Mouse (Mus musculus) lung, postnatal 4 days (tissue): Measurements from ENCODE around the gene Kcne2.

Source experiments
- DNase-seq, 2 experiments: peaks; one replicate each; pipeline ENCODE4 v3.0.0; 2021

Gene Kcne2

GRCm38 (mm10) chr16:92292101-92292500 is at the start of gene Kcne2:
Gene Kcne2 (plus strand): TSS chr16:92292389.
- peak; percentile 43 to 51 for DNase-seq

GRCm38 (mm10) chr16:92245909-92246308 is 46.3 kb upstream of the Kcne2 start:
- peak; percentile 42 to 68 for DNase-seq

DNA sequence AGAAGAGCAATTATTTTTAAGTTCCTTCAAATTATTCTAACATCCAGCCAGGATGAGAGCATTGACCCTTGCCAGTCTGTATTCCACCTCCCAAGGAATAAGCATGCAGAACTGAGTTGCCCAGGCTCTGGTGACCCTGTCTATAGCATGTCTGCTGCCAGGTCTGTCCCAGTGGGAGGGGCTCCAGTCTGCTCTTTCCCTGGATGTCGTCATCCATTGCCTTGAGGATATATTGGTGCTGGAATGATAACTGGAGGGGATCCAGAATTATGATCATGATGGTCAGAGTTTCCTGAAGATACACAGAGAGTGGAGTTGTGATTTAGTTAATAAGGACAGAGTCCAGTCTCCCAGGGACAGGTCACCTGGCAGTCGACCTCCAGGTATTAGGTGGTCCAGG is 45.2 kb upstream of the Kcne2 start:
- DNase-seq = no peak

- DNase-seq = no peak
Measured at GRCm38 (mm10) chr16:92247700-92248099, 44.5 kb upstream of the Kcne2 start.

DNA sequence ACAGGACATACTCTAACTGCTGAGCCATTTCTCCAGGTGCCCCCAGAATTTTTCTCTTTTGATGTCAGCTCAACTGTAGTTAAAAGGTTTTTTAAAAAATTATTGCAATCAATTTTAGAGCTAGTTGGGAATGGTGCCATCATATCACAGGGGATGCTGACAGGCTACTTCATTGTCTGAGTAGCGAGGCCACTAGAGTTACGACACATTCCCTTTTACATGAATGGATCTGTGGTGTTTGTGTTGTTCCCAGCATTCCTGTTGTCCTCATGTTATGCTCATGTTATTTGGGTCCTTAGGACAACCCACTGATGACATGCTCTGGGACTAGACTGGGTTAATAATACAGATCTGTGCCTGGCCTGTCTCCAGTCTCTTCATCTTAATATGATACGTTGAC is 42.5 kb upstream of the Kcne2 start:
- no peak for DNase-seq

GRCm38 (mm10) chr16:92250452-92250851 is 41.7 kb upstream of the Kcne2 start:
- DNase-seq = no peak

- no peak for DNase-seq
Measured at GRCm38 (mm10) chr16:92254316-92254715, 37.9 kb upstream of the Kcne2 start.

GRCm38 (mm10) chr16:92267861-92268260 is 24.3 kb upstream of the Kcne2 start:
- peak; percentile 63 to 71 for DNase-seq

GRCm38 (mm10) chr16:92274516-92274915 is 17.7 kb upstream of the Kcne2 start:
- DNase-seq = no peak

DNA sequence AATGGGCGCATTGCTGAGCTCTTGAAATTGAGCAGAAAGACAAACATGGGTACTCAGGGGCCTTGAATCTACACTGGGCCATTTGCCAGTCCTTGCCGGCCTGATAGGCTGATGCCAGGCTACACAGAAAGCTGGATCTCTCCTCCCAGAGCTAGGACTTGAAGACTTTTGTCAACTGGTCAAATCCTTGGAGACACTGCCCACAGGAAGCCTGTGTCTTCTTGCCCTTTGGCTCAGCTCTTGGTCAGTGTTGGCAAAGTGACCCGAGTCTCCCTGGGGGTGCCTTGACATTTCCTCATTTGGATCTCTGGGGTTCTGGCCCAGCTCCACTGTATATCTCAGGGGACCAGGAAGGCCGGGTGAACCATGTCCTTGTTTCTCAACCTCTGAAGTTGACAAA is 16.7 kb upstream of the Kcne2 start:
- DNase-seq = peak; percentile 28 to 52

- DNase-seq = no peak
Measured at GRCm38 (mm10) chr16:92282671-92283070, 9.5 kb upstream of the Kcne2 start.

DNA sequence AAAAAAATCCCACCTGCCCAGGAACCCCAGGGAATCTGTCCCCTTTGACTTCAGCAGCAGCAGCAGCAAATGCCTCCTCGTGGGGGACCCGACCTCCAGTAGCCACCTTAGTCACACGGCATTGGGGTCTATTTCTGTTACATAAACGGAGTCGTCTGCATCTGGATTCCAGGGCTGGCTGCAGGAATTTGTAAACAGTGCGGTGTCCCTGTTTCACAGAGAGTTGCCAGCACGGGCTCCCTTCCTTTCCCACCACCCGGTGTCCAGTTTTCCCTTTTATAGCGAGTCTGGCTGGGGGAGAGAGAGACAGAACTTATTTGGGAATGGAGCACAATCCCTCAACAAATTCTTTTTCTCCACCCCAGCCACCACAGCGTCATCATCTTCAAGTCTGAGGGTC is 7.1 kb upstream of the Kcne2 start:
- DNase-seq = no peak

- peak; percentile 75 to 89 for DNase-seq
Measured at GRCm38 (mm10) chr16:92286609-92287008, 5.6 kb upstream of the Kcne2 start.

DNA sequence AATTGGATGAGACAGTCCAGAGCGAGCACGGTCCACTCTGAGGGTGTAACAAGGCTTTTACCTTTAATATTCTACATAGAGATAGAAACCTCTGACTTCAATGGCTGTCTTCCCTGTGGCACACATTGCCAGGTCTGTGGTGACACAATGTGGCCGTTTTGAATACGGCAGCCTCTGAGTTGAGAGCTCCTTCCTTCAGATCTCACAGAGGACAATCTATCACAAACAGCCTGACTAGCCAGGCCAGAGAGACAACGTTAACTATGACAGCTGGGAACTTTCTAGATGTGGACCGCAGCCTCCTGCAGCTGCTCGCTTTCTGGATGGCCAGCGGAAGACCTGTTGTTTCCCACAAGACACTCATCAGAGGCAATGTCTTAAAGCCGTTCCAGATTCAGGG is 3.4 kb upstream of the Kcne2 start:
- DNase-seq = peak; percentile 52 to 66

DNA sequence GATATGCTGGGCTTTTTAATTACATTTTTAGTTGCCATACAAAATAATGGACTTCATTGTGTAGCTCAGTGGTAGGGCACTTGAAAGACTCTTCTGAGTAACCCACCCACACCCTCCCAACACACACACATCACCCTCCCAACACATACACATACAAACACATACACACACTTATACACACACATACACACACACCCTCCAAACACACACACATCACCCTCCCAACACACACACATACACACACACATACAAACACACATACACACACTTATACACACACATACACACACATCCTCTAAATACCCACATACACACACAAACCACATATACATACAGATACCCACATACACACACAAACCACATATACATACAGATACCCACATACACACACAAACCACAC is 2.1 kb upstream of the Kcne2 start:
- DNase-seq = no peak

DNA sequence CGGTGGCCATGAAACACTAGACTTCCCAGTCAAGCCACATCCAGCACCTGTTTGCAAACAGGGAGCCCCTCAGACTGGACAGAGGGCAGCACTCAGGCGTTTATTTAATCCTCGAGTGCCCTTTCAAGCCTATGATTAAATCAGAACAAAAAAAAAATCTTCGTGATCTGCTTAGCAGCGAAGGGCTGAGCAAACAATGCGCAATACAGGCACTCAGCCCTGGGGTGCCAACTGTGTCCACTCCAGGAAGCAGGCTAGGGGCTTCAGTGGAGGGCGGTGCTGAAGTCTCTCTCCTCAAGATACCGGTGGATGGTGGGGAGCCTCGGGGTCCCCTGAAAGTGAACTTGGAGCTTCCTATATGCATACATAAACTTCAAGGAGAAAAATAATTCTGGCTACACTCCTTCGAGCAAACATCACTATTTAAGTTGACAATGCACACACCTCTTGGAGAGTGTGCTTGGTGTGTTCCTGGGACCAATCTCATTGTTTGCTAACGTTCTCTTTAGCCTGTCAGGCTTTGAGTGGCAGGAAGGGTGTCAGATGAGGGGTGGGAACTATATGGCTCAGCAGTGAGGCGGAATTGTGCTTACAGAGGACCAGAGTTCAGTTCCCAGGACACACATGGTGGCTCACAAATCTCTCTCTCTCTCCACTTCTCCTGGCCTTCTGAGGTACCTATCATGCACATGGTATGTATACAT is 2.2 kb downstream of the Kcne2 start:
- DNase-seq = peak; percentile 29 to 74

- DNase-seq = no peak
Measured at GRCm38 (mm10) chr16:92295328-92295727, 3.1 kb downstream of the Kcne2 start.

- peak; percentile 95 to 96 for DNase-seq
Measured at GRCm38 (mm10) chr16:92300649-92301411, 8.6 kb downstream of the Kcne2 start, which contains the start of gene Smim11. Gene Smim11 (plus strand): TSS chr16:92301286.

DNA sequence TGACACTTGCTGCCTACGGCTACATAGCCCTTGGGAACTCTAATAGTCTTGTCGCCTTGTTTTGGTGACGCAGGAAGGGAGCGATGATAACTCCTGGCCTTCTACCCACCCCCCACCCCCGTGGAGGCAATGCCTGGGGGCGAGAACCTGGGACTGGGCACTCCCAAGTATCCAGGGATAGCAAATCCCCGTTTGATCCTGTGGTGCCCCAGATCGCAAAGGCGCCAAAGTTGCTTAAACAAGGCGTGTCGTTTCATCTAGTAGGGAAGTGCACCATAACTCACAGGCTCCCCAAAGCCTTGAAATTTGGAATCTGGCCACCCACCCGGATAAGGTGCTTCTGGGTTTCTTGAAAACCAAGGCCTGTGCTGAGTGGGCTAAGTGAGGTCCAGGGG is 9.2 kb downstream of the Kcne2 start:
- no peak for DNase-seq

DNA sequence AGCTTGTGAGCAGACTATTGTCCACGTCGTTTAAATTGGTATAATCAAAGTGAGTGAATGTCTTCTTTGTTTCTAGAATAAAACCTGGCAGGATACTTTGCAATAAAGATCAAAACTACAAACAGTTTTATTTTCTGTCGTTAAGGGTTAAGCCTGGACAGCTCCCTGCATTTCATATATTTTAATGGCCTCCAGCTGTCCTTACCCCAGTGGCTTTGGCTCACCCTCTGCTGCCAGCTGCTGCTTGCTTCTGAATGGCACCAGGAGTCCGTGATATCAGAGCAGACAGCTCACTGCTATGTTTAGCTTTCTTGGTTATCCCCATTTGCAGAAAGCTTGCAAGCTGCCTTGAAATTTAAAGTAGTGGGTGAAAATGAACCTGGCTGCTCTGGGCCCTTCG is 9.8 kb downstream of the Kcne2 start:
- DNase-seq = peak; percentile 28 to 67

- DNase-seq = no peak
Measured at GRCm38 (mm10) chr16:92302506-92302905, 10.3 kb downstream of the Kcne2 start.

DNA sequence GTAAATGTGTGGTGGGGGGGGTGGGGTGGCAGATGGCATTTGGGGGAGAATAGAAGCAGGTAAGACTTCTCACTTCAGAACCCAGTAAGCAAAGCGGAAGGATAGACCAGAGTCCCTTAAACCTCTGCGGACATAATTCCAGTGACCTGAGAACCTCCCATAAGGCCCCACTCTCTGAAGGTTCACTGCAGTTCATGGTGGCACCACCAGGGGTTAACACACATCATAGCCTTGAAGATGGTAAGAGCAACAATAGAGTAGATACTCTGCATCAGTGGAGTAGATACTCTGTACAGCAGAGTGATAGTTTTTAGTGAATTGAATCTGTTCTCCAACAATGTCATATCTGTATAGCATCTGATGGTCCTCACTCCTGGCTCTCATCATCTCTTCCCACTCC is 13.3 kb downstream of the Kcne2 start:
- no peak for DNase-seq

- DNase-seq = no peak
Measured at GRCm38 (mm10) chr16:92307947-92308346, 15.8 kb downstream of the Kcne2 start.

DNA sequence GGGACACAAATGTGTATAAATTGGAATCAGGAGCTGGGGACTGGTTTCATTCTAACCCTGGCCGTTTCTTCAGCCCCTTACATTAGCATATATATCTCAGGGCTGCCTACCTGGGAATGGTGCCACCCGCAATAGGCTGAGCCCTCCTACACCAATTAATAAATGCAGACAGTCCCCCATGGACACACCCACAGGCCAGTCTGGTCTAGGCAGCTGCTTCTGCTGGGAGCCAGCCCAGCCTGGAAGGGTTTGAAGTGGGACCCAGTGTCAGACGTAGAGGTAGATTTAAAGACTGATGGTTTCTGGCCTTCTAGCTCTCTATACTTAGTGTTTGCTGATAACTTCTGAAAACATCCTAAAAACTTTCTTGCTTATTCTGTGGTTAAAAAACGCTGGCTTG is 16.9 kb downstream of the Kcne2 start:
- DNase-seq = no peak
